Comparison of ENCODE assay signal across 16 mouse cellular contexts in the genomic region with DNA sequence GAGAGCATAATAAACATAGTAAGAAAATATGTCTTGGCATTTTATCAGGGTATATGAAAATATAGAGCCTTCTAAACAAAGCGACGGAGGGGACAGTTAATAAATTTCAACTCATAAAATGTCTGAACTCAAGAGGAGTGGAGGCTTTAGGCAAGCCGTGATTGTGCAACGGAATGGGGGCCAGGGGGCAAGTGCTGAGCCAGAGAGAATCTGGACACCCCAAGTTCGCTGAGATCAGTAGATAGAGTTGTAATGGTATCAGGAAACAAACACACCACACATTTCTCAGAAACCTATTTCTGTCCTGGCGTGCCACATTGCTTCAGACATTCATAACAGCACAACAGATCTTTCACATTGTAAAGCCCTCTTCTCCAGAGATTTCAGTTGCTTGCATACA.
DNase-seq lines count a peak whose midpoint lies in the region; ATAC-seq and TF ChIP-seq lines count a peak whose summit lies in the region.
"Had no signal": no experiment of that assay in that cellular context is flagged by ENCODE, and none has a peak within 500 bp of the region (broad histone marks: within the 10 kb centered on the region; RNA-seq: fewer than 3 reads in every experiment).

No protein-coding gene starts in this region.

- peaks cover 1% of the 10 kb centered on the region; the same call in 1 of the 2 replicates for H3K79me2 ChIP-seq in heart, adult 2 months (replicated peaks; ENCODE audit: control insufficient read depth, insufficient read depth, low read length)

- no peak for TF ChIP-seq POLR2A in heart, adult 2 months (IDR thresholded peaks at IDR 0.05; ENCODE audit: insufficient read depth, low read depth, low read length)

- no peak for TF ChIP-seq CTCF in heart, adult 2 months (IDR thresholded peaks at IDR 0.05)

- DNase-seq in heart, adult 2 months = no peak
- no peak for DNase-seq in heart, adult 11 months
- DNase-seq in heart, postnatal 4 days = no peak
- DNase-seq in 416B (ENCODE audit: low read depth) = peak; percentile 17
- peak; percentile 27 for DNase-seq in adrenal gland, postnatal 14 days
- no peak for DNase-seq in midbrain, embryonic 10.5 days (ENCODE audit: low spot score)
- DNase-seq: gastrocnemius, postnatal 25 days; right cerebral cortex, postnatal 14 days; thymus, postnatal 36 days had no signal

- no peaks in the 10 kb centered on the region for H3K27me3 ChIP-seq in heart, adult 2 months (ENCODE audit: control insufficient read depth, insufficient read depth, low read length)
- H3K27me3 ChIP-seq in heart, embryonic 16.5 days (ENCODE audit: control insufficient read depth, insufficient read depth, low read length) = no peaks in the 10 kb centered on the region
- H3K27me3 ChIP-seq in midbrain, embryonic 10.5 days (ENCODE audit: low read depth, poor library complexity, severe bottlenecking) = peaks cover 9% of the 10 kb centered on the region; the same call in 1 of the 2 replicates
- H3K27me3 ChIP-seq: embryonic facial prominence, embryonic 12.5 days; hindbrain, embryonic 15.5 days; limb, embryonic 15.5 days; neural tube, embryonic 15.5 days had no signal

- intact Hi-C loops in heart, adult 2 months (cut with DNase I) = loop anchor here (1.0 kb wide), 2 partner anchors 92 to 136 kb away; partner anchors contain the start of gene Tbc1d4

- WGBS in heart, adult 2 months = 56% methylated on average over 6 of the region's 6 CpGs
- 44% methylated on average over 6 of the region's 6 CpGs for WGBS in heart, embryonic 16.5 days
- WGBS in midbrain, embryonic 10.5 days = 89% methylated on average over 6 of the region's 6 CpGs

- ATAC-seq in heart, embryonic 16.5 days (replicated peaks; ENCODE audit: extremely low read depth, insufficient read depth, low FRiP score) = no peak
- ATAC-seq: intestine, embryonic 16.5 days had no signal

- H3K27ac ChIP-seq in heart, adult 2 months = peak overlapping the region; percentile 75
- peak overlapping the region; percentile 82 for H3K27ac ChIP-seq in heart, embryonic 16.5 days (ENCODE audit: low read length)
- no peak overlapping the region for H3K27ac ChIP-seq in midbrain, embryonic 10.5 days (replicated peaks)
- H3K27ac ChIP-seq: embryonic facial prominence, embryonic 12.5 days; hindbrain, embryonic 15.5 days; limb, embryonic 15.5 days; neural tube, embryonic 15.5 days had no signal

- H3K4me2 ChIP-seq in heart, embryonic 16.5 days (ENCODE audit: low read depth, low read length) = peak overlapping the region; percentile 58
- H3K4me2 ChIP-seq: embryonic facial prominence, embryonic 12.5 days; hindbrain, embryonic 15.5 days; limb, embryonic 15.5 days; neural tube, embryonic 15.5 days had no signal

- peaks cover 1% of the 10 kb centered on the region; the same call in 1 of the 2 replicates for H3K4me1 ChIP-seq in heart, adult 2 months (ENCODE audit: control insufficient read depth, insufficient read depth, low read length)
- peaks cover 17% of the 10 kb centered on the region for H3K4me1 ChIP-seq in heart, embryonic 16.5 days (ENCODE audit: control insufficient read depth, insufficient read depth, low read length)
- H3K4me1 ChIP-seq in midbrain, embryonic 10.5 days = peaks cover 31% of the 10 kb centered on the region

- H3K36me3 ChIP-seq in heart, adult 2 months (ENCODE audit: control insufficient read depth, insufficient read depth, low read length) = peaks cover 3% of the 10 kb centered on the region; the same call in 1 of the 2 replicates
- no peaks in the 10 kb centered on the region for H3K36me3 ChIP-seq in heart, embryonic 16.5 days (ENCODE audit: control insufficient read depth, insufficient read depth)
- no peaks in the 10 kb centered on the region for H3K36me3 ChIP-seq in midbrain, embryonic 10.5 days
- H3K36me3 ChIP-seq: embryonic facial prominence, embryonic 12.5 days; hindbrain, embryonic 15.5 days; limb, embryonic 15.5 days; neural tube, embryonic 15.5 days had no signal

- H3K4me3 ChIP-seq in heart, adult 2 months = no peak overlapping the region
- H3K4me3 ChIP-seq in heart, embryonic 16.5 days (ENCODE audit: low read length) = peak overlapping the region; percentile 20; the same call in 1 of the 2 replicates
- no peak overlapping the region for H3K4me3 ChIP-seq in midbrain, embryonic 10.5 days
- H3K4me3 ChIP-seq: embryonic facial prominence, embryonic 12.5 days; erythroblast, embryonic 14.5 days; hindbrain, embryonic 15.5 days; limb, embryonic 15.5 days; neural tube, embryonic 15.5 days had no signal

- peak overlapping the region; percentile 38 for H3K9ac ChIP-seq in heart, adult 2 months (ENCODE audit: low read depth, low read length)
- peak overlapping the region; percentile 57; the same call in 1 of the 2 replicates for H3K9ac ChIP-seq in heart, embryonic 16.5 days (ENCODE audit: low read length)
- H3K9ac ChIP-seq: embryonic facial prominence, embryonic 12.5 days; hindbrain, embryonic 15.5 days; limb, embryonic 15.5 days; neural tube, embryonic 15.5 days had no signal

- TF ChIP-seq EP300 in heart, adult 2 months (IDR thresholded peaks at IDR 0.05; ENCODE audit: insufficient read depth, low read depth, low read length) = no peak

- no peaks in the 10 kb centered on the region for H3K9me3 ChIP-seq in heart, embryonic 16.5 days (replicated peaks; ENCODE audit: control insufficient read depth, low read length)
- H3K9me3 ChIP-seq in midbrain, embryonic 10.5 days (replicated peaks) = no peaks in the 10 kb centered on the region
- H3K9me3 ChIP-seq: embryonic facial prominence, embryonic 12.5 days; hindbrain, embryonic 15.5 days; limb, embryonic 15.5 days; neural tube, embryonic 15.5 days had no signal

Comparison
In these comparisons a context has a peak if more than half of its experiments do, and no peak if none do; other contexts are left out.
1. DNase-seq: peak in 416B (single experiment) and adrenal gland, postnatal 14 days (single experiment); none in heart, adult 2 months (0 of 2), heart, adult 11 months (single experiment), heart, postnatal 4 days (single experiment) and midbrain, embryonic 10.5 days (single experiment).